Mouse (Mus musculus) liver, adult 2 months (tissue): ENCODE results near the gene Wdr89. TPM values are rescaled to one million over a fixed set of nuclear protein-coding genes. Genes with fewer than 3 reads are reported as not detected.

ENCODE experiments used
- DNase-seq: peaks from one replicate; pipeline ENCODE4 v3.0.0-alpha.2; 2011; ENCODE audit warnings: low read depth, low spot score; ENCODE audit errors: extremely low read depth
- H3K27ac ChIP-seq: fragments of 200-500 bp; replicated peaks from 2 replicates; pipeline ENCODE4 v1.5.1; 2012; ENCODE audit warnings: low read depth, mild to moderate bottlenecking, control low read depth, inconsistent platforms, low read length; ENCODE audit not compliant: insufficient read depth
- H3K27me3 ChIP-seq: fragments of 200-500 bp; 2 replicates; pipeline ENCODE4 v1.6.1; 2012; ENCODE audit warnings: mild to moderate bottlenecking, moderate library complexity, low read length, inconsistent platforms; ENCODE audit not compliant: control insufficient read depth, insufficient read depth
- H3K36me3 ChIP-seq: fragments of 200-500 bp; 2 replicates; pipeline ENCODE4 v1.6.1; 2012; ENCODE audit warnings: low read length, inconsistent platforms; ENCODE audit not compliant: control insufficient read depth, insufficient read depth
- H3K4me1 ChIP-seq: fragments of 200-500 bp; 2 replicates; pipeline ENCODE4 v1.6.1; 2011; ENCODE audit warnings: low read length; ENCODE audit not compliant: control insufficient read depth, insufficient read depth
- H3K4me3 ChIP-seq: fragments of 200-500 bp; 2 replicates; pipeline ENCODE4 v1.5.1; 2011; ENCODE audit warnings: low read depth, mild to moderate bottlenecking, control low read depth, low read length, moderate library complexity; ENCODE audit not compliant: insufficient read depth
- H3K79me2 ChIP-seq: fragments of 200-500 bp; 2 replicates; pipeline ENCODE4 v1.6.1; 2012; ENCODE audit warnings: inconsistent platforms, mild to moderate bottlenecking, low read length, moderate library complexity; ENCODE audit not compliant: control insufficient read depth, insufficient read depth
- H3K9ac ChIP-seq: fragments of 200-500 bp; 2 replicates; pipeline ENCODE4 v1.6.1; 2012; ENCODE audit warnings: low read depth, mild to moderate bottlenecking, control low read depth, inconsistent platforms, low read length
- CTCF ChIP-seq: fragments of 200-500 bp; IDR thresholded peaks from 2 replicates; pipeline ENCODE4 v1.5.1; 2011; ENCODE audit warnings: low read depth, low read length, control low read depth
- POLR2A ChIP-seq: fragments of 200-500 bp; IDR thresholded peaks from 2 replicates; pipeline ENCODE4 v1.6.1; 2011; ENCODE audit warnings: low read length, control low read depth; ENCODE audit not compliant: insufficient read depth; ENCODE audit errors: extremely low read depth
- WGBS: fragments of 180-500 bp; shearing (Covaris S2); methylation state at CpG from one replicate; pipeline ENCODE4 v1.1.7; 2018; 5-methylcytosine and 5-hydroxymethylcytosine counted together
- polyA plus RNA-seq: library from polyadenylated mRNA; depleted of rRNA; stranded (reverse); fragments of >200 nt; gene quantifications from 2 replicates; pipeline ENCODE4 v1.2.3, GENCODE M21; 2012
- total RNA-seq: library from RNA; depleted of rRNA; stranded (reverse); fragments of >200 nt; gene quantifications from 2 replicates; pipeline ENCODE4 v1.2.3, GENCODE M21; 2014

The Wdr89 gene
- total and polyA plus RNA-seq, 2 experiments = 2.1 to 2.3 TPM

DNA sequence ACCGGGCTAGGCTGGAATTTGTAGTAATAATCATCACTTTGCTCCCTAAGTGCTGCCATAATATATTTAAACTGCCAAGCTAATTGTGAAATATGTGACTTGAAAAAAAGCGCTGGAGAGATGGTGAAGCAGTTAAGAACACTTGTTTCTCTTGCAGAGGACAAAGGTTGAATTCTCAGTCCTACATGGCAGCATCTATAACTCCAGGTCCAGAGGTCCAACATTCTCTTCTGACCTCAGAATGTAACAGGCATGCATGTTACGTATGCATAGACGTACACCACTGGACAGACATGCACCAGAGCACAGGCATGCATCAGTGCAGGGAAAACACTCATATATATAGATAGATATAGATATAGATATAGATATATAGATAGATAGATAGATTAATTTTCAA is 9.1 kb upstream of the Wdr89 start:
- H3K4me1 ChIP-seq = peaks cover 2% of the 10 kb centered on the region
- no peak for TF ChIP-seq POLR2A
- no peak for TF ChIP-seq CTCF
- no peak overlapping the region for H3K27ac ChIP-seq
- H3K27me3 ChIP-seq = no peaks in the 10 kb centered on the region
- H3K36me3 ChIP-seq = no peaks in the 10 kb centered on the region
- DNase-seq = peak; percentile 68
- no peak overlapping the region for H3K4me3 ChIP-seq
- no peaks in the 10 kb centered on the region for H3K79me2 ChIP-seq
- 55% methylated on average over 4 of the region's 4 CpGs for WGBS
- no peak overlapping the region for H3K9ac ChIP-seq

DNA sequence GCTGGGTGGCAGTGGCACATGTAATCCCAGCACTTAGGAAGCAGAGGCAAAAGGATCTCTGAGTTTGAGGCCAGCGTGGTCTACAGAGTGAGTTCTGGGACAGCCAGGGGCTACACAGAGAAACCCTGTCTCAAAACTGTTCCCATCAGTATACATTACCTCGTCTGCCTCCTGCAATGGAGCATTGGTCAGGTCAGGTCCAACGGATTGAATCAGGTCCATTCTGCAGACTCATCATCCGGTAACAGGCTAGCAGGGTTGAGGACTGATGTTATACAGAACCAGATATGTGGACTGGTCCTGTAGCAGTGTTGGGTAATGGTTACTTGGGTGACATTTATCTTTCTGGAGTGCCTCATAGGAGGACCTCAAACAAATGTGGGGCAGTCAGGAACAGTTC is 3.3 kb upstream of the Wdr89 start:
- Histone ChIP-seq H3K27me3 (no peaks in the 10 kb centered on the region), H3K27ac (no peak overlapping the region), H3K9ac (no peak overlapping the region), H3K36me3 (no peaks in the 10 kb centered on the region), H3K79me2 (peaks cover 3% of the 10 kb centered on the region; the same call in 1 of the 2 replicates), H3K4me3 (no peak overlapping the region), H3K4me1 (peaks cover 9% of the 10 kb centered on the region)
- 93% methylated on average over 4 of the region's 4 CpGs for WGBS
- no peak for TF ChIP-seq POLR2A
- no peak for TF ChIP-seq CTCF
- no peak for DNase-seq

DNA sequence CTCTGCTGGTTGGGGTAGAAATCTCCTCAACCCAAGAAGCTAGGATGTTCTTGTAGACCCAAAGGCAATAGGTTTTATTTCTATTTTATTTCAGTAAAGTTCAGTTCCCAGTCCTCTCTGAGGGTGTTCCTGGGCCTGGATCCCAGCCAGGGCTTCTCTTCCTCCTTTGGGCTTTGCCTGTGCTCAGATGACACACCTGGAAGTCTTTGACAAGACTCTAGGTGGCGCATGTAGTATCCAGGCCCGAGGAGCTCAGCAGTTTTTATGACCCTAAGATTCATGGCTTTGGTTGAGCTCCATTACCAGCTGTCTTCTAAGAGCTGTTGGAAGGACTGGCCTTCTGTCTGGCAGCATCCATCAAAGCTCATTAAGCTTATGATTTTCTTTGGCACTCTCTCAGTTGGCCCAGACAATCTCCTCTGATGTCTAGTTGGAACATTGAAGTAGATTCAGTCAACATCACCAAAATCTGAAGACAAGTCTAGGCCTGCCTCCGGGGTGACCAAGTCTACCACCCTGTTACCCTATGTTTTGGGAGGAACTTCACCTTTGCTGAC is 2.5 kb upstream of the Wdr89 start:
- TF ChIP-seq CTCF (no peak), POLR2A (no peak)
- 91% methylated on average over 3 of the region's 3 CpGs for WGBS
- no peaks in the 10 kb centered on the region for H3K27me3 ChIP-seq
- H3K9ac ChIP-seq = no peak overlapping the region
- no peak overlapping the region for H3K4me3 ChIP-seq
- H3K79me2 ChIP-seq = peaks cover 3% of the 10 kb centered on the region; the same call in 1 of the 2 replicates
- peaks cover 12% of the 10 kb centered on the region for H3K4me1 ChIP-seq
- no peak overlapping the region for H3K27ac ChIP-seq
- DNase-seq = no peak
- no peaks in the 10 kb centered on the region for H3K36me3 ChIP-seq

DNA sequence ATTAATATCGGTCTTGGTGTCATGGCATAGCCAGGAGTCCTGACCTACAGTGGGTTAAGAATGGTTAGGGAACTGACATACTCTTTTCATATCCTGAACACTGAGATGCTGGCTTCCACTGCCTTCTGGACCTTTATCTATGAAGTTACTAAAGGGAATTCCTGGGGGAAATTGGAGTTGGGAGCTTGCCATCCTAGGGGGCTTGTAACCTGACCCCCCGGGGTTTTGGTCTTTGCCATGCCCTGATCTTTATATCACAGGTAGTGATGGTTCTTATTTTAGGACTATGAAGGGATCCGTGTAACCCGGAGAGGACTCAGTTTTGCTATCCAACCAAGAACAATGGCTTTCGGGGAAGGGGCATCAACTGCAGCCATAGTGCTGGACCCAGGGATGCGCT is 1.3 kb upstream of the Wdr89 start:
- Histone ChIP-seq H3K27ac (no peak overlapping the region), H3K9ac (peak overlapping the region; percentile 86; the same call in 1 of the 2 replicates)

DNA sequence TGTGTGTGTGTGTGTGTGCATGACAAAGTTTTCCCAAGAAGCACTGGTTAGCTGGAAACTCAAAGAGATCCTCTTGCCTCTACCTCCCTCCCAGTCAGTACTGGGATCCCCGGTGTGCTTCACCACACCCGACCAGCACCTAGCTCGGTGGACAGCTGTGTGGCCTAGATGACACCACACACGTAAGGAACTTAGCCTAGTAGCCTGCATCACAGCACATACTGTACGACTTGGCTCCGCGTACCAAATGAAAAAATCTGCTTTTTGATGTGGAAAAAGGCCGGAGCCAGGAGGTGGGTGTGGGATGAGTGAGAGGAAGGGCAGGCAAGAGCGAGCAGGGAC is 450 bp downstream of the Wdr89 start:
- H3K79me2 ChIP-seq = peaks cover 3% of the 10 kb centered on the region; the same call in 1 of the 2 replicates
- peaks cover 20% of the 10 kb centered on the region for H3K4me1 ChIP-seq
- no peak for TF ChIP-seq CTCF
- no peak for TF ChIP-seq POLR2A
- H3K27me3 ChIP-seq = no peaks in the 10 kb centered on the region
- H3K36me3 ChIP-seq = no peaks in the 10 kb centered on the region
- H3K4me3 ChIP-seq = peak overlapping the region; percentile 84
- DNase-seq = peak; percentile 56
- WGBS = 2% methylated on average over 9 of the region's 9 CpGs
- peak overlapping the region; percentile 87 for H3K27ac ChIP-seq
- H3K9ac ChIP-seq = peak overlapping the region; percentile 90

More for the DNA sequence above, 1.3 kb upstream of the Wdr89 start:
- DNase-seq = no peak
- H3K36me3 ChIP-seq = no peaks in the 10 kb centered on the region
- WGBS = 76% methylated on average over 6 of the region's 6 CpGs
- peaks cover 20% of the 10 kb centered on the region for H3K4me1 ChIP-seq
- H3K4me3 ChIP-seq = peak overlapping the region; percentile 66; the same call in 1 of the 2 replicates
- peaks cover 3% of the 10 kb centered on the region; the same call in 1 of the 2 replicates for H3K79me2 ChIP-seq
- TF ChIP-seq CTCF (no peak), POLR2A (no peak)
- H3K27me3 ChIP-seq = no peaks in the 10 kb centered on the region

DNA sequence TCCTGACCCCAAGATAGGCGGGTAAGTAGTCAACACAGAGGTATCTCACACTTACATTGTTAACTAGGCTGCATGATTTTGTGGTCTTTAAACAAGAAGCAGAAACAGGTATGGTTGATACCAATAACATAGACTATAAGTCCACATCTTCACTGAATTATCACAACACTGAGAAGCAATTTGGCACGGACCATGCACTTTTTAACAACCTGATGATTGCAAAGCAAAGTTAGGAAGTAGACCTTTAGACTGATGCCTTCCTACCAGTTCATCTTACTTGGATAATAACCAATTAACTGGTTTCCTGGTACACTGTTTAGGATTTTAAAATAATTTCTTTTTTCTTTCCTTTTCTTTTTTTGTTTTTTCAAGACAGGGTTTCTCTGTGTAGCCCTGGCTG is 1.1 kb downstream of the Wdr89 start:
- H3K9ac ChIP-seq = no peak overlapping the region
- DNase-seq = peak; percentile 88
- no peak for TF ChIP-seq POLR2A
- TF ChIP-seq CTCF = no peak
- peak overlapping the region; percentile 87 for H3K27ac ChIP-seq
- WGBS = 35% methylated on average over 2 of the region's 2 CpGs
- H3K27me3 ChIP-seq = no peaks in the 10 kb centered on the region
- peaks cover 3% of the 10 kb centered on the region; the same call in 1 of the 2 replicates for H3K79me2 ChIP-seq
- no peak overlapping the region for H3K4me3 ChIP-seq
- H3K36me3 ChIP-seq = no peaks in the 10 kb centered on the region
- H3K4me1 ChIP-seq = peaks cover 24% of the 10 kb centered on the region
